Mouse (Mus musculus) bone marrow, adult 2 months (tissue): Measurements from ENCODE around the gene Stum.

ENCODE experiments used
- CTCF ChIP-seq: fragments of 200-500 bp; IDR thresholded peaks from 2 replicates; pipeline ENCODE4 v1.5.1; 2011; ENCODE audit warnings: low read length, control low read depth; ENCODE audit not compliant: control insufficient read depth, insufficient read depth
- POLR2A ChIP-seq: fragments of 200-500 bp; IDR thresholded peaks from 2 replicates; pipeline ENCODE4 v1.6.1; 2011; ENCODE audit warnings: low read depth, mild to moderate bottlenecking, control low read depth, low read length, borderline replicate concordance; ENCODE audit not compliant: control insufficient read depth

DNA sequence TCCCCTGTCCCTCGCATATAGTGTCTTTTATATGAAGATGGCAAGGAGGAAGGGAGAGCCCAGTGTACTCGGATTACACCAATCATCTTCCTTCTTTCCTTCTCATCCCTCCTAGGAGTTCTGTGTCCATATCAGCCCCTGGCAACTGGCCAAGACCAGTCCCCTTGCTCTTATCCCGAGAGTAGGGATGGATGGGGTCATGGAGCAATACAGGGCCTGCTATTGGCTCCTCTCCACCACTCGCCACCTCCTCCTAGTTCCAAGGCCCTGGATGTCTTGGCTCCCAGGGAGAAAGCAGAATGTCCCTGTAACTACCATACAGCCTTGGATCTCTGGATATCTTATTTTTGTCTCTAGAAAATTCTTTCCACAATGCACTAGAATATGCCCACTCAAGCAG is 68.2 kb downstream of the Stum start:
- no peak for TF ChIP-seq CTCF
- TF ChIP-seq POLR2A = no peak
